Mouse (Mus musculus) CH12.LX (cell line): ENCODE data around the gene Pcdh15. TPM values are rescaled to one million over a fixed set of nuclear protein-coding genes. Genes with fewer than 3 reads are reported as not detected.

Experiments
- DNase-seq: peaks from one replicate; pipeline ENCODE4 v3.0.0-alpha.2; 2013; ENCODE audit errors: extremely low read depth
- H3K27ac ChIP-seq: 2 replicates; pipeline ENCODE4 v1.5.1; 2012; ENCODE audit warnings: low read depth, mild to moderate bottlenecking, control low read depth, moderate library complexity; ENCODE audit not compliant: insufficient read depth
- H3K27me3 ChIP-seq: replicated peaks from 2 replicates; pipeline ENCODE3; 2012; ENCODE audit warnings: inconsistent platforms
- H3K36me3 ChIP-seq, 2 experiments: replicated peaks in 1 of 2; 2 replicates each; pipeline versions ENCODE3 to v1.6.1; 2012; ENCODE audit warnings: inconsistent platforms in 1 of 2, low read length in 1 of 2, mild to moderate bottlenecking in 1 of 2, mixed read lengths in 1 of 2, moderate library complexity in 1 of 2; ENCODE audit not compliant: control insufficient read depth in 1 of 2, insufficient read depth in 1 of 2
- H3K4me1 ChIP-seq, 2 experiments: 2 replicates each; pipeline ENCODE4 v1.6.1; 2012; ENCODE audit warnings: inconsistent platforms in 1 of 2, moderate library complexity in 1 of 2; ENCODE audit not compliant: insufficient read depth in 2 of 2, control insufficient read depth in 1 of 2
- H3K4me2 ChIP-seq: 2 replicates; pipeline ENCODE4 v1.6.1; 2012; ENCODE audit warnings: low read depth, mild to moderate bottlenecking, control low read depth; ENCODE audit not compliant: poor library complexity, insufficient read depth, severe bottlenecking
- H3K4me3 ChIP-seq, 3 experiments: fragments of 150-350 bp in 1 of 3; sonication (generic) in 1 of 3; replicated peaks in 1 of 3; 2 replicates each; pipeline versions ENCODE3 to v1.5.1; 2011 to 2012; ENCODE audit warnings: low read depth in 2 of 3, low read length in 2 of 3, mild to moderate bottlenecking in 2 of 3, moderate library complexity in 2 of 3, control low read depth in 1 of 3, improper control_type of control experiment in 1 of 3, inconsistent platforms in 1 of 3, mixed read lengths in 1 of 3; ENCODE audit not compliant: poor library complexity in 1 of 3
- H3K79me2 ChIP-seq: replicated peaks from 2 replicates; pipeline ENCODE4 v1.6.1; 2012; ENCODE audit warnings: mild to moderate bottlenecking, moderate library complexity; ENCODE audit not compliant: control insufficient read depth, poor library complexity, insufficient read depth, severe bottlenecking; ENCODE audit errors: extremely low read depth
- H3K9ac ChIP-seq: 2 replicates; pipeline ENCODE4 v1.6.1; 2012; ENCODE audit warnings: low read depth, mild to moderate bottlenecking, control low read depth, moderate library complexity; ENCODE audit not compliant: insufficient read depth
- H3K9me3 ChIP-seq: replicated peaks from 2 replicates; pipeline ENCODE3; 2012; ENCODE audit warnings: low read length, inconsistent platforms, mixed read lengths
- BHLHE40 ChIP-seq: IDR thresholded peaks from 2 replicates; pipeline ENCODE4 v1.6.1; 2011; ENCODE audit warnings: mild to moderate bottlenecking, low read depth, low read length, improper control_type of control experiment
- EP300 ChIP-seq: IDR thresholded peaks from 2 replicates; pipeline ENCODE4 v1.6.1; 2011; ENCODE audit warnings: low read length, improper control_type of control experiment
- ETS1 ChIP-seq: conservative IDR thresholded peaks from 2 replicates; pipeline ENCODE4 v1.6.1; 2012; ENCODE audit warnings: low read depth, mild to moderate bottlenecking, inconsistent platforms, low read length, improper control_type of control experiment, moderate library complexity
- HCFC1 ChIP-seq: IDR thresholded peaks from 2 replicates; pipeline ENCODE4 v1.6.1; 2012; ENCODE audit warnings: low read depth, mild to moderate bottlenecking, inconsistent platforms, low read length, improper control_type of control experiment
- JUND ChIP-seq: conservative IDR thresholded peaks from 2 replicates; pipeline ENCODE4 v1.6.1; 2011; ENCODE audit warnings: low read depth, low read length, improper control_type of control experiment
- KAT2A ChIP-seq: IDR thresholded peaks from 2 replicates; pipeline ENCODE4 v1.6.1; 2012; ENCODE audit warnings: low read length, improper control_type of control experiment, inconsistent platforms; ENCODE audit not compliant: insufficient replicate concordance
- MAFK ChIP-seq: IDR thresholded peaks from 2 replicates; pipeline ENCODE4 v1.6.1; 2011; ENCODE audit warnings: low read length, improper control_type of control experiment; ENCODE audit not compliant: insufficient replicate concordance
- MAX ChIP-seq: IDR thresholded peaks from 2 replicates; pipeline ENCODE4 v1.6.1; 2011; ENCODE audit warnings: low read length, improper control_type of control experiment
- MEF2A ChIP-seq: IDR thresholded peaks from 2 replicates; pipeline ENCODE4 v1.6.1; 2014; ENCODE audit warnings: low read depth, mild to moderate bottlenecking, inconsistent platforms, low read length, improper control_type of control experiment, borderline replicate concordance
- MYC ChIP-seq: IDR thresholded peaks from 2 replicates; pipeline ENCODE4 v1.6.1; 2011; ENCODE audit warnings: low read depth, mild to moderate bottlenecking, improper control_type of control experiment, low read length
- NRF1 ChIP-seq: IDR thresholded peaks from 2 replicates; pipeline ENCODE4 v1.6.1; 2014; ENCODE audit warnings: low read depth, mild to moderate bottlenecking, inconsistent platforms, low read length, improper control_type of control experiment, moderate library complexity
- POLR2A ChIP-seq: IDR thresholded peaks from 2 replicates; pipeline ENCODE4 v1.6.1; 2011; ENCODE audit warnings: low read depth, mild to moderate bottlenecking, improper control_type of control experiment, low read length
- RAD21 ChIP-seq: IDR thresholded peaks from 2 replicates; pipeline ENCODE4 v1.6.1; 2011; ENCODE audit warnings: low read depth, mild to moderate bottlenecking, low read length, improper control_type of control experiment, moderate library complexity
- UBTF ChIP-seq: IDR thresholded peaks from 2 replicates; pipeline ENCODE4 v1.6.1; 2012; ENCODE audit warnings: low read depth, mild to moderate bottlenecking, inconsistent platforms, low read length, improper control_type of control experiment, moderate library complexity
- USF1 ChIP-seq: IDR thresholded peaks from 2 replicates; pipeline ENCODE4 v1.6.1; 2014; ENCODE audit warnings: low read depth, mild to moderate bottlenecking, inconsistent platforms, low read length, improper control_type of control experiment
- ZKSCAN1 ChIP-seq: IDR thresholded peaks from 2 replicates; pipeline ENCODE4 v1.6.1; 2012; ENCODE audit warnings: low read depth, inconsistent platforms, low read length, improper control_type of control experiment, borderline replicate concordance
- ZMIZ1 ChIP-seq: IDR thresholded peaks from 2 replicates; pipeline ENCODE4 v1.6.1; 2012; ENCODE audit warnings: low read depth, mild to moderate bottlenecking, inconsistent platforms, low read length, improper control_type of control experiment
- dilution Hi-C: fragments of 300-500 bp; cut with MboI; formaldehyde crosslinking; loops from 2 replicates; pipeline ENCODE4 v1.14.3; 2020; ENCODE audit warnings: low sequenced_read_pairs; ENCODE audit not compliant: extremely low pct_unique_long_range_greater_than_20kb, extremely low pct_ligation_motif_present
- in situ Hi-C: fragments of 300-500 bp; cut with MboI; formaldehyde crosslinking; loops from 3 replicates; pipeline ENCODE4 v1.14.3; 2019; ENCODE audit warnings: low sequenced_read_pairs, low pct_ligation_motif_present, low pct_unique_long_range_greater_than_20kb, mixed read lengths
- polyA plus RNA-seq: library from polyadenylated mRNA; unstranded; fragments of >175 nt; gene quantifications from 2 replicates; pipeline ENCODE4 v1.2.1, GENCODE M21; 2012; ENCODE audit warnings: low read depth; ENCODE audit not compliant: insufficient read length
- total RNA-seq, 2 experiments: library from RNA; depleted of rRNA; stranded (reverse); fragments of 300-350 nt in 1 of 2; fragments of >200 nt in 1 of 2; gene quantifications; 2 replicates each; pipeline ENCODE4 v1.2.3; 2012 to 2014

Pcdh15 gene
- total and polyA plus RNA-seq, 3 experiments, result not detected

DNA sequence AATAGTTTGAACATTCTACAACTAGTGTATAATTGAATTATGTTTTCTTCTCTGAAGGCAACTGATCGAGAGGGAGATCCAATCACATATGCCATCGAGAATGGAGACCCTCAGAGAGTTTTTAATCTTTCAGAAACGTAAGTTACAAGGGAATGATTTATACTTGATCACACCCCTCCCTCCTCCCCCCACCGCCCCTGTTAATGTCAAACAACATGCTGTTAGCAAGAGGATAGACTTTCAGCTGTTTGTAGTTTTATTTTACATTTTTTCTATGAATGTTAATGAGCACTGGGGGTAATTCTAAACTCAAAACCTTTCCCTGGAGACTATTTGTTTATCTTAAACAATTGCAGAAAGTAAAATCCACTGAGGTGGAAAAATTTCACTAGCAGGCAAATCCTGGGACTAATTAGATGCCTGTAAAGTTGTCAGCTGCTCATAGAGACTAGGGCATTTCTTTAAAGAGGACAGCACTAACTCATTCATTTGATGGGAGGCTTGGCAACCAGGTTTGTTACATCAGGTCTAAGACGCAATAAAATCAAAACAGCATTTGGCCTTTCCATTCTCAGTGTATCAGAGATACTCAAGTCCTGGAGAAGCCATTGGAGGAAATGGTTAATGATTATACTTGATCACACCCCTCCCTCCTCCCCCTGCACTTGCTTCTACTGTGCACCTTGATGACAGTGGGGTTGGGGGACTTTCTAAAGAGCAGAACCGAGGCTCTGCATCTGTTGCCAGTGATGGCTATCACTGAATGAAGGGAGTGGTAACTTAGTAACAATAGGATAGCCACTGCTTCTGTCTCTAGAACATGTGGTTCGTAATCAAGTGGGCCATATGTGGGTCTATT lies 1280.4 kb downstream of the Pcdh15 start:
- TF ChIP-seq MYC, result no peak
- TF ChIP-seq KAT2A, result no peak
- no peak for TF ChIP-seq ETS1
- TF ChIP-seq BHLHE40, result no peak
- no peak for TF ChIP-seq NRF1
- no peak for TF ChIP-seq RAD21
- no peak for TF ChIP-seq MEF2A
- no peak for TF ChIP-seq HCFC1
- no peak for TF ChIP-seq POLR2A
- no peak for TF ChIP-seq ZKSCAN1
- no peak for TF ChIP-seq MAFK
- no peak for TF ChIP-seq JUND
- no peak for TF ChIP-seq UBTF
- TF ChIP-seq EP300, result no peak
- H3K4me1 ChIP-seq, result no peaks in the 10 kb centered on the region
- H3K4me2 ChIP-seq, result no peak overlapping the region
- H3K27ac ChIP-seq, result no peak overlapping the region
- no peaks in the 10 kb centered on the region for H3K27me3 ChIP-seq
- in situ Hi-C loops (no loop called here), dilution Hi-C loops (no loop called here)
- H3K79me2 ChIP-seq, result no peaks in the 10 kb centered on the region
- no peaks in the 10 kb centered on the region for H3K36me3 ChIP-seq
- no peak overlapping the region for H3K9ac ChIP-seq
- no peaks in the 10 kb centered on the region for H3K9me3 ChIP-seq
- DNase-seq, result no peak
- H3K4me3 ChIP-seq, result no peak overlapping the region

DNA sequence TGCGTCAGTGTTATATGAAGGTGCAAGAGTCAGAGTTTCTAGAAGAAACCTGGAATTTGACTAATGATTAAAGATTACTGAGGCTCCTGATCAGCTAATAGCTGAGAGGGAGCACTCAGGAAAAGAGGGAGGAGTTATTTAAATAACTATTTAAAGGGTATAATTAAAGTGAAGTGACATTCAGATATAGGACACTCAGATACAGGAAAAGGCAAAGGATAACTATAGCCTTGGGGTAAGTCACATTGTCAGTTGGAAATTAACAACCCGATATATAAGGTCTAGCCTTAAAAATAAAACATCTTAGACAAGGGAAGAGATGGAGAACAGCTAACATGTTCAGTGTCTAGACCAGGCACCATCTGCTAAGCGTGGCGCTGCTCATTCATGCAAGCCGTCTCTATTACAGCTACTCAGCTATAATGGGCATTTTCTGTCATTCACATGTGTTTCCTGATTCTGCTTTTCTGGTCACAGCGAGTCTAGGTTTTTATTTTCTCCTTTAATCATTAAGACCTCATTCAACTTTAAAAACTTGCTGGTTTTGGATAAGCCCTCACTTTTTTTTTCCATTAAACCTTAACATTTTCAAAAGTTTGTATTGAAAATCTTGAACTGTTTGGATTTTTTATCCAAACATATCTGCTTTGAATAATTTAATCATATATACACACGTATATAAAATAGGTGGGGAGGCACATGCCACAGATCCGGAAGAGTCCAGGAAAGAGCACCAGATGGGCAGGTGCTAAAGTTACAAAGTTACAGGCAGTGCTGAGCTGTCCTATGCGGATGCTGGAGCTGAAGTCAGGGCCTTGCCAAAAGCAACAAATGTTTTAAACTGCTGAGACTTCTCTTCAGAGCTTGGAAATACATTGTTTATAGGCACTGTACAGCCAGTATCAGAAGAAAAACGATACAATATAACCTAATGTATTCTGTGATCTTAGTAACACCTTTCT lies 1288.7 kb downstream of the Pcdh15 start:
- H3K9me3 ChIP-seq, result no peaks in the 10 kb centered on the region
- H3K27ac ChIP-seq, result no peak overlapping the region
- no peaks in the 10 kb centered on the region for H3K79me2 ChIP-seq
- H3K4me2 ChIP-seq, result no peak overlapping the region
- H3K27me3 ChIP-seq, result no peaks in the 10 kb centered on the region
- H3K9ac ChIP-seq, result no peak overlapping the region
- H3K36me3 ChIP-seq, result no peaks in the 10 kb centered on the region
- dilution Hi-C loops (no loop called here), in situ Hi-C loops (no loop called here)
- H3K4me3 ChIP-seq, result no peak overlapping the region
- peak; percentile 38 for DNase-seq
- TF ChIP-seq MAX (no peak), ZMIZ1 (no peak), HCFC1 (no peak), USF1 (no peak), MEF2A (no peak), ETS1 (0 out of 2 replicates have a peak, but pooled peaks have one; percentile 12)
- peaks cover 0 to 24% of the 10 kb centered on the region in 2 experiments; a peak in 2 of 4 replicates for H3K4me1 ChIP-seq
